Mouse (Mus musculus) retina, adult 2 months (tissue): ENCODE data around the gene Sez6l.
"Not testable (repeated sequence)": the region's sequence is repeated elsewhere in the genome, so short reads cannot be mapped to it uniquely, and the experiment has no call there.

Experiments used
- DNase-seq: peaks from one replicate; pipeline ENCODE4 v3.0.0-alpha.2; 2012; ENCODE audit warnings: low read depth, low spot score

The Sez6l gene

GRCm38 (mm10) chr5:112433004-112433403 is 144.0 kb downstream of the Sez6l start:
- peak; percentile 37 for DNase-seq

DNA sequence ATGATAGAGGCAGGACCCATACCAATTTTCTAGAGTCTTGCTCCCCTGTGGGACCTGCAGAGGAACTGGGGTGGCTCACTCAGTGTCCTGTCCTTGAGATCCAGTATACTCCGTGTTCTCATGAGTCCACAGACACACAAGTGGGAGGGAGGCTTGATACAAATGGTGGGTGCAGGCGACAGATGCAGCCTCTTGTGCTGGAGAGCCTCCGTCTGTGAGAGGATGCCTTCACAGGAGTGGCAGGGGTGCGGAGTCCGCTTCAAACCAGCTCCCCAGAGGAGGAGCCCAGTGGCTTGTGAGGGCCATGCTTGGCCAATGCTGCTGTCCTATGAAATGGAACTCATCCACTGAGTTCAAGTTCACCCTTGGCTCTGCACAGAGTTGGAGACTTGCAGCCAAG is 145.0 kb downstream of the Sez6l start:
- no peak for DNase-seq

DNA sequence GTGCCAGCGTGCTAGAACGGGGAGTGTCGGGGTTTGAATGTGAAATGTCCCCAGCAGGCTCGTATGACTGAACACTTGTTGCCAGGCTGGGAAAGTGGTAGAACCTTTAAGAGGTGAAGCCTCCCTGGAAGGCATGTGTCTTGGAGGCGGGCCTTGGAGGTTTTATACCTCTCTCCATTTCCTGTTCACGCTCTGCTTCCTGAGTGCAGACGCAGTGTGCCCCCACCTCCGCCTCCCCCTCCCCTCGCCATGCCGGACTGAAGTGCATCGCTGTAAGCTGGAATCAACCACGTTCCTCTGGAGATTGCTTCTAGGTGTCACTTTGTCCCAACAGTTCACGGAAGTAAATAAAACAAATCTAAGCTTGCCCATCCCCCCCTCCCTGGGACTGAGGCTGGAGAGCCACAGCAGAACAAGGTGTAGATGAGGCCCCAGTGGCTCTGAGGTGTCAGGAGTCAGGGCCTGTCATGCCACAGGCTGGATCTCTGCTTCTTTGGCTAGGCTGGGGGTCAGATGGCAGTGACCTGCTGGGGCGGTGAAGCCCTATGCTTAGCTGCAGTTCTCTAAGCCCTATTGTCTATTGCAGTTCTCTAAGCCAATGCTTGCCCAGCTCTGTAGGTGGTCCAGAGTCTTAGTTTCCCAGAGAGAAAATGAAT is 145.7 kb downstream of the Sez6l start:
- no peak for DNase-seq

DNA sequence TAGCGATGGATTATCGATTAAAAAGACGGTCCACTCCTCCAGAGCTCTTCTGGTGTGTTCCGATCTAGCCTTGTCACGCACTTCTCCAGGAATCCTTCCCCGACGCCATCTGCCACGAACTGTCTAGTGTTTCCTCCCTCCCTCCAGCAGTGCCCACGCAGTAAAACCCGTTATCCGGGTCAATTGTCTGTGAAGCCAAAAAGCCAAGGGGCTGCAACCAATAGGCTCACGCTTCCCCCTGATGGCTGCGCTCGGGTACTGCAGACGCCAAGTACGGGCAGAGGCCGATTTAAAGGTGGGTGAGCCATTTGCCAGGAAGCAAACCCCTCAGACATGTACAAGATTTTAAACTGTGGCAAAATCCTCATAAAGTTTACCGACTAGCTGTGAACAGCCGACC is 148.0 kb downstream of the Sez6l start:
- peak; percentile 25 for DNase-seq

DNA sequence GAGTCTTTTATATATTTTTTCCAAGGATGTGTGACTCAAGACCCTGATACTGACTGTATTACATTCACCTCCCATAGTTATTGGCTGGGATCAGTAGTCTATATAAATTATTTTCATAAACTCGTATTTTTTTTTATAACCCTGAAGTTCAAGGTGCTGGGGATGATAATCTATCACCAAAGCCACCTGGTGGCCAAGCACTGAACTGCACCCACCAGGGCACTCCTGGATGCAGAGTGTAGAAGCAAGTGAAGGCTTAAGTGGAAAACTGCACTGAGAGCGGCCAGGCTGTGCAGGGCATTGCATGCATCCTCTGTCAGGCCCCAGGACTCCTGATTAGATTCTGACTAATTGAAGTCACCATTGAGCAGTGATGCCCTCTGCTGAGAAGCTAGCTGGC is 149.7 kb downstream of the Sez6l start:
- DNase-seq, result peak; percentile 29

DNA sequence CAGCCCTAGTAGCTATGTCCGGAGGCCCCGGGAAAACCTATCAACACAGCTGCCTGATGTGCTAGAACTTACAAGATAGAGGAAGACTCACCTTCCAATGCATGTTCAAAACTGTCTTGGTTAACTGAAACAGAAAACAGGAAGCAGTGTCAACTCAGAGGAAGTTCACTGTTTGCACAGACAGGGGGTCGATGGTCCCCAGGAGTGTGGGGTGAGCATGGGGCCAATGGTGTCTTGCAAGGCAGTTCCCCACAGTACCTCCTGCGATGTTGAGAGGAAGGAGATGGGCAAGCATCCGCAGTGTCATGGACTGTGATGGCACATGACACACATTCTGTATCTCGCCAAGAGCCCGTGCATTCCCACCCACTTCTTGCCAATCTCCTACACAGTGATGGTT is 150.3 kb downstream of the Sez6l start:
- DNase-seq, result no peak

GRCm38 (mm10) chr5:112419535-112419934 is 157.4 kb downstream of the Sez6l start:
- no peak for DNase-seq

DNA sequence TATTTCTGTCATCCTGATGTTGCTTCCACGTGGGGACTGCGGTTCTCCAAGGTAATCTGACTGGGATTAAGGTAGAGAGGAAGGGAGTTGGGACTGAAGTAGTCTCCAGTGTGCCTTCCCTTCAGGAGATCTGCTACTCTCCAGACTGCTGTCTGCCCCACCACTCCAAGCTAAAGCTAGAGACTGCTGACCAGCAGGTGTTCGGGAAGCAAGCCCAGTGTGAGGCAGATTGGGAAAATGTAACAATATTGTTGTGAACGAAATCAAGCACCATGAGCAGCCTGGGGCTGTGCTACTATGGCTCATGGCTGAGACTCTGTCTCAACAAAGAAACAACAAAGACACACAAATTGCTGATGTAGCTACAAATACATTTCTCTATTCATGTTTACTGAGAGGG is 159.0 kb downstream of the Sez6l start:
- DNase-seq, result no peak

GRCm38 (mm10) chr5:112416673-112417072 is 160.3 kb downstream of the Sez6l start:
- no peak for DNase-seq

DNA sequence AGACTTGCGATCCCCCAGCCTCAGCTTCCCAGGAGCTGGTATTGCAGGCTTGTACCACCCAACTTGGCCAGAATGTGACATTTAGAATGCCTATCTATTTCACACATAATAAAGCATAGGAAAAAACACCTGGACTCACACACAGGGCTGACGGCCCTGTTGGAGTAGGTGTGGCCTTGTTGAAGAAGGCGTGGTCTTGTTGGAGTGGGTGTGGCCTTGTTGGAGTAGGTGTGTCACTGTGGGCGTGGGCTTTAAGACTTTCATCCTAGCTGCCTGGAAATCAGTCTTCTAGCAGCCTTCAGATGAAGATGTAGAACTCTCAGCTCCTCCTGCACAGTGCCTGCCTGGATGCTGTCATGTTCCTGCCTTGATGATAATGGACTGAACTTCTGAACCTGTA is 164.2 kb downstream of the Sez6l start:
- DNase-seq, result not testable (repeated sequence)

GRCm38 (mm10) chr5:112411514-112412335 is 165.3 kb downstream of the Sez6l start:
- no peak for DNase-seq

- DNase-seq, result no peak
These were observed 165.9 kb downstream of the Sez6l start for GRCm38 (mm10) chr5:112411072-112411471.

DNA sequence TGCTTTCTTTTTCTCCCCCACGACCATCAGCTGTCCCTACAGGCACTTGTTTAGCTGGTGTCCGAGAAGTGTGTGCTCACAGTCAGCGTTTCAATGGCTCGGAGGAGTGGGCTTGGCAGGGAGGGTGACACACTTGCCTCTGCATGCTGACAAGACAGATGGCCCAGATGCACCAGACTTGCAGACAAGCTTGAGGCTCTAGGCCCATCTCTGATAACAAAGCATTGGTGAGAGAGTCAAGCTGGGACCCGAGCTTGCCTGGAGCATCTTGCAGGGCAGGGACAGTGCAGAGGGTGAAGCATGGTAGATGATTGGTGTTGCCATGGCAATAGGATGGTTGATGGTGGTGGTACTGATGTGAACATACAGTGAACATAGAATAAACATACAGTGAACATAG is 167.7 kb downstream of the Sez6l start:
- no peak for DNase-seq

DNA sequence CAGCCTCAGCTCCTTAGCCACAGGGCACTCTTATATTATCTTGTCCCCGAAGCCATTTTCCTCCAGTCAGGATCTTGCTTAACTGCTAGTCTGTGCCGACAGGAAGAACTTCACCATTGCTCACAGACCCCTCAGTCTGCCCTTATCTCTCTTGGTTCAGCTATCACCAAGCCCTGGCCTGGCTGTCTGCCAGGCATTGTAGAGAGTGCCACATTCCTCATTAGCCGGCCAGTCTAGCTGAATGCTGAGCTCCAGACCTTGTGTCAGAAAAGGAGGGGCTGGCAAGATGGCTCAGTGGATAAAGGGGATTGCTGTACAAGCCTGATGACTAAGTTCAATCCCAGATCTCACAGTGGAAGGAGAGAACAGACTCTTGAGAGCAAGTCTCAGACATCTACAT is 171.0 kb downstream of the Sez6l start:
- DNase-seq, result no peak

DNA sequence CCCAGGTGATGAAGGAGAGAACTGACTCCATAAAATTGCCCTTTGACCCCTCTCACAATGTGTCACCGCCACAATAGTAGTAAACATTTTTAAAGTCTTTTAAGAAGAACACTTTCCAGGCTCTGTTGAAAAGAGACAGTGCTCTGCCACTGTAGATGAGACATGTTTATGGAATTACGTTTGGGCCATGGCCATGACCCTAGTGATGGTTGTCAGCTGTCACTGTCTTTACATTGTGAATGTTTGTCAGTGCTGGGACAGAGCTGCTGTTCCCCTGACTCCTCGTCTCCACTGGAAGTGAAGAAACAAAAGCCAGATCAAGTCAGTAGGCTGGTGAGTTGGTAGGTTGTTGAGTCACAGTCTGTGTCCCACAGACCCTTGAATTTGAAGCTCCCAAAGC is 174.5 kb downstream of the Sez6l start:
- DNase-seq, result no peak

- DNase-seq, result no peak
These were observed 177.7 kb downstream of the Sez6l start for GRCm38 (mm10) chr5:112399284-112399683.

GRCm38 (mm10) chr5:112396066-112396465 is 180.9 kb downstream of the Sez6l start:
- no peak for DNase-seq

DNA sequence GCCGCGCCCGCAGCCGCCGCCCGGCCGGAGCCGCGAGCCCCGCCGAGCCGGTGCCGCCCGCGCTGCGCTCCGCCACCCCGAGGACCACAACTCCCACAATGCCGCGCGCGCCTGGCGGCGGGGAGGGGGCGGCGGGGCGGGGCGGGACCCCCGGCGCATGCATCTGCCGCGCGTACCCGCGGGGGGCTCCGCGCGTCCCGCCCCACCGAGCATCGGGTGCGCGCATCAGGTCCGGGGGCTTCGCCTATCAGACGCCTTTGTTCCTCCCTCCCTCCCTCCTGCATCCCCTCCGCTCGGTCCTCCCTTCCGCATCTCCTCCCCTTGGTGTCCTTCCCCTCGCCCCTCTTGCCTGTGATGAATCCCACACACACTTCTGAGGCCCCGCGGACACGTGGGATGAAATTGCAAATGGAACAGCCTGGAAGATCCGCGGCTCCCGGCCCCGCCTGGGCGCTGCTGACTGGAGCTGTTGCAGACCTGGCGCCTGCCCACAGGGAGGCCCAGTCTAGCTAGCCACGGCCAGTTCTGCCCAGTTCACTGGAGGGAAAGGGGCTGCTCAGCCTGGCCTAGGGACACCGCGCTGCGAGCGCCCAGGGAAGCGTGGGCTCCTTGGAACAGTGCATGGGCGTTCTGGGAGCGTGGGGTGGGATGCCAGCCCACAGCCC is 182.1 kb downstream of the Sez6l start, which contains the start of gene Asphd2:
Asphd2 (minus strand) TSS at position 88 of the 665 bp plus-strand sequence.
- no peak for DNase-seq

DNA sequence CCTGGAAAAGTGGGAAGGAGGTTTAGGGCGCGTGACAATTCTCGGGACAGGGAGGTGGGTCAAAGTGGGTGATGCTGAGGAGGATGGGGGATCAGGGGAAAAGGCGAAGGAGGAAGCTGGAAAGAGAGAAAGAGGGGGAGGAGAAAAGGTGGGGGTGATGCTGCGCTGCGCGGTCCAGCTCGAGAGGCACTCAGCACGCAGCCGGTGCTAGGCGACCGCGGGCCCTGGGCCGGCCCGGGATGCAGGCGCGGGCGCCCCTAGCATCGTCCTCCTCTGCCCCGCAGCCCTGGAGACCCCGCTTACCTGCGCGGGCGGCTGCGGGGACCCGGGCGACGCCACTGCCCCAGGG is 182.6 kb downstream of the Sez6l start:
- no peak for DNase-seq

DNA sequence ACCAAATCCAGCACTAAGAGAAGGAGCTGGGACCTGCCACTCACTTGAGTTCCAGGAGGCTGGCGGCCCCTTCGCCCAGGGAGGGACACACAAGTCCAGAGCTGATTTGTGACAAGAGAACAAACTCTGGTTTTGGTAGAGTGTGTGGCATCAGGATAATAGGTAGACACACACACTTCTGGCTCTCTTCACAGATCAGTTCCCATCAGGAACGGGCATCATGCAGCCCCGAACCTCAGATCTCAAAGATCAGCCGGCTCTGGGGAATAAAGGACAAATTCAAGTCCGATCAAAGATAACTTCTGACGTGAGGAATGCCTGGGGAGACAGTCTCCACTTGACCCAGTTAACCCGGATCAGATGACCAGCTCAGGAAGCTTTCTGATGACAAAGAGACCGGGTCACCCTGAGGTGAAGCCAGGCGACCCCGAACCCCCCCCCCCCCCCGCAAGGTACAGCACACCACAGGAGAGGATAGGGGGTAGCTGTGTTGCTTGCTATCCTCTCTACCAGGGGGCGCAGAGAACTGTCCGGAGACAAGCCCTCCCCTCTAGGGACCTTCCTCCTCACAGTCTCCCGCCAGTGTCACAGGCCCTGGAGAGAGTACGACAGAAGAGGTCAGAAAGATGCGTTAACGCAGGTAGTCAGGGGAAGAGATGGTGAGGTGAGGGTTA is 183.1 kb downstream of the Sez6l start:
- DNase-seq, result no peak

DNA sequence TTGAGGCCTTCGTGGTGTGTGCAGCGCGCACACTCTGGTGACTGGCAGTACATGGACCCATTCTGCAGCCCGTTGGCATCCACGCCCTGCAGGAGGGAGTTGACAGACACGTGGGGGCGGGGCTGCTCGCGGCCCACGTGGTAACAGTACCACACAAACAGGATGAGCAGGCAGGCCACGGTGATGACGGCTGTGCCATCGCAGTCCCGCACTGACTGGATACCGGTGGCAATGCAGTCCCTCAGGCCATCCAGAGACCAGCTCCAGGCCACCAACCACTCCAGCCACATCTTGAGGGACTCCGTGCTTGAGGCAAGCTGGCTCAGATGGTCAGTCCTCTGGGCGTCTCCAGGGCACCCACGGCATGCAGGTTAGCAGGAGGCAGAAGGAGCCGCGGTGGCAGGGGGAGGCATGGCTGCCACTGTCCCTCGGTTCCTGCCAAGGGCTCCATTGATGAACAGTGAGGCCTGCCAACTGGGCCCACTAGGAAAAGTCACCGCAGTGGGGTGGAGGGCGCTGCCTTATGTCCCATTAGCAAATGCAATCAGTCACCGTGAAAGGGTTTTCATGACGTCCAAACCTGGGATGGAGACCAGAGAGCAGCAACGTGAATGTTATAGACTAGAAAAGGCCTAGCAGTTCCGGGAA is 185.2 kb downstream of the Sez6l start:
- DNase-seq, result no peak

GRCm38 (mm10) chr5:112391002-112391401 is 186.0 kb downstream of the Sez6l start:
- DNase-seq, result no peak
